Mouse (Mus musculus) large intestine, adult 2 months (tissue): Measurements from ENCODE around the gene Lrrc7. TPM values are rescaled to one million over a fixed set of nuclear protein-coding genes. Genes with fewer than 3 reads are reported as not detected.
"Not testable (repeated sequence)": the region's sequence is repeated elsewhere in the genome, so short reads cannot be mapped to it uniquely, and the experiment has no call there.

Experiments
- DNase-seq: peaks from one replicate; pipeline ENCODE4 v3.0.0-alpha.2; 2012; ENCODE audit warnings: low read depth, low spot score
- WGBS: fragments of 180-500 bp; shearing (Covaris S2); methylation state at CpG from one replicate; pipeline ENCODE4 v1.1.7; 2018; 5-methylcytosine and 5-hydroxymethylcytosine counted together
- polyA plus RNA-seq: library from polyadenylated mRNA; depleted of rRNA; stranded (reverse); fragments of >200 nt; gene quantifications from 2 replicates; pipeline ENCODE4 v1.2.3, GENCODE M21; 2012

Gene Lrrc7
- polyA plus RNA-seq, 1 experiment = not detected

DNA sequence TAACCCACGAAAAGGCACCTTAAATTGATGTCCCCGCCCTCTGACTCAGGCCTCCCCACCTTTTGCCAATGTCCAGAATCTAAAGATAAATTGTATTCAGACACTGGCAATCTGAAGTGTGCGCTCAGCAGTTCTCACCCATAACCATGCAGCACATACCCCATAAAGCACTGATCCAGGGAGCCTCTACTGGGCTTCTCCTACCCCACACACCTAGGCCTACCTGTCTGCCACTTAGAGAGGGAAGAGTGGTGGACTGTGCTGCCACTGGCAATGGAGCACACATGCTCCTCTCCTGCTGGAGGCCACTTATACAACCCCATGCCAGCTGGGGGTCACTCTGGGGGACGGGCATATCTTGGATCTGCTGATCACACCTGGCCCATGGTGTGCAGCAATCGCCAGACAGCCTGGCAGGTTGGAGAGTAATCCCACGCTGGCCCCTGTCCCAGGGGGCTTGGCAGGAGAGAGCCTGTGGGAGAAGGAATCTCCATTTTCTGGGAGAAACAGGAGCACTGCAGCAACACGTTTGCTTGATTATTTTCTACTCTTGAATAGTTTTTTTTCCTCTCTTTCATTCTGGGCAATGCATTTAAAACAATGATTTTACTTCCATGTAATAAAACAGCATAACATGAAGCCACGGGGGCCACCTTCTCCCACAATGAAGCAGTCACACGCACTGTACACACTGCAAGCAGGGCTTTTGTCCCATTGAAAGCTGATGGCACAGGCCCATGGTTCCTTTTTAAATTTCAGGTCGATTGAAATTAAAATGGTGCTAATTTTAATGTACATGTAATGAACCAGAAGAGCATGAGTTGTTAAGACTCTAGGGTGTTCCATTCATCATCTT is 386.9 kb downstream of the Lrrc7 start:
- no peak for DNase-seq
- 68% methylated on average over 10 of the region's 10 CpGs for WGBS

DNA sequence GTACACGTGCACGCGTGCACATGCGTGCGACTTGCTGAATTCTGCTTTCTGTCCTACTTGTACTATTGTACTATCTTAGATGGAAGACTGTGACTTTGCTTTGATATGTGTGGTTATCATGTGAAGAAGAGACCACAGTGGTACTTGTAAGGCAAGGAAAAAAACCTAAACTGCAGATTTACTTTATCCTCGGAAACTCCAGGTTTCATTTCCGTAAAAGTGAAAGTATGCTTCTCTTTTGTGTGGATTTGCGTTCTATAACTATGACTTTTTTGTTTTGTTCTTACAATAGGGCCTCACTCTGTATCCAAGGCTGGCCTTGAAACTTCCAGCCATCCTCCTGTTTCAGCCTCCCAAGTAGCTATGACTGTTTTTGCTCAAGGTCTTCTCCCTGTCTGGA is 392.8 kb downstream of the Lrrc7 start:
- 93% methylated on average over 8 of the region's 8 CpGs for WGBS
- no peak for DNase-seq

DNA sequence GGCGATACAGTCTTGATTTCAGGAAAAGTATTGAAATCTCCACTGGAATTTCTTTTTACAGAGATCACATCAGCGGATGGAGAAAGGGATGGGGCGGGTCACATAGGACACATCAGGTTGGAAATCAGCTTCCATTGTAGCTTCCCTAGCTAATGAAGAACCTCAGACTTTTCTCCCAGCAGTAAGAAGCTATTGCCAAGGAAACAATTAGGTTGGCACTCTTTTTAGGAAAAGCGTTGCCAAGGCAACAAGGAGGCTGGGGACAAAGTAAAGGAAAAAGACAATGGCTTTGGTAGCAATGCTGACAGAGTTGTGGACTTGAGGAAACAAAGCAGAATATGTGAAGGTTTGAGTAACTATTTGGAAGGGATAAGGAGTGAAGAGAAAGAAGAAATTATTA is 393.6 kb downstream of the Lrrc7 start:
- DNase-seq = no peak
- 93% methylated on average over 4 of the region's 4 CpGs for WGBS

DNA sequence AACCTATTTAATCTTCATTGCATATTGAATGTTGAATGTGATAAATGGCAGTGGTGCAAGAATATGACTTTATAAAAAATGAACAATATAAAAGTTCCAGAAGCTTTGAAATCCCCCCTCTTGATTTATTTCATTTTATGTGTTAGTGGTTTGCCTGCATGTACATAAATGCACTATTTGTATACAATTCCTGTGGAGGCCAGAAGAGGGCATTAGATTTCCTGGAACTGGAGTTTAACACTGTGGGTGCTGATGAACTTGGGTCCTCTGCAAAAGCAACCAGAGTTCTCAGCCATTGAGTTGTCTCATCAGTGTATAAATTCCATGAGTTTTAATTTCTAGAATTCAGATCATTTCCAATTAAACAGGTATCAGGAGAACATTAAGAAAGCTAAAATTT is 397.0 kb downstream of the Lrrc7 start:
- no peak for DNase-seq

DNA sequence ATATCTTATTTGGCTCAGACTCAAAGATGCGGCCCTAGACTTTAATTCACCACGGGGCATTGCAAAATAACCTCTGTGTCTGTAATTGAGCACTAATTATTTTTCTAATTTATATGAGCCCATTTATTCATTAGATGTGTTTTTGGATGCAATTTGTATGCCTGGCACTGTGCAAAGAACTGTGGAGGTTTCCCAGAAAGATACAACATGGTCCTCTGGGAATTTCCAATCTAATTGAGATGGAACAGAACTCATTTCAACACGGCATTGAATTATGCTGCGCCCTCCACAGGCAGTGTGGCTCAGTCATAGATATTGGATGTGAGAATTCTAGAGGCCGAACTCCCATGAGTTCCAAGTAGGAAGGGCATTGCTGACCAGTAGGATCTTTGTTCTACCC is 397.6 kb downstream of the Lrrc7 start:
- WGBS = 77% methylated on average over 5 of the region's 5 CpGs
- DNase-seq = no peak

DNA sequence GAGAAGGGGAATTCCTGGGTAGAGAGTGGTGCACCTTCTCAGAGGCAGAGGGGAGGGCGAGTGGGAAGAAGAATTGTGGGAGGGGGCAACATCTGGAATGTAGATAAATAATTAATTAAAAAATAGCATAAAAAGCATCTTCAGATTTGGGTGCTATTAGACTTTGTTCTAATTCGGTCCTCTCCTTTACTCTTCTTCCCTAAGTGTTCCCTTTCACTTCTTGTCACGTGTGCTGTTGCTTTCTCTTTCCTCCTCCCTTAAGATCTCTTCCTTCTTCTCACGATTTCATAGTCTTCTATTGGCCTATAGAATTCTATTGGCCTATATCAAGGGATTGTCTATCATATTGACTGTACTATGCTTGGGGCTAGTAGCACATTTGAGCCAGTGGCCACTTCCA is 398.9 kb downstream of the Lrrc7 start:
- DNase-seq = no peak
- WGBS = 71% methylated on average over 4 of the region's 4 CpGs

DNA sequence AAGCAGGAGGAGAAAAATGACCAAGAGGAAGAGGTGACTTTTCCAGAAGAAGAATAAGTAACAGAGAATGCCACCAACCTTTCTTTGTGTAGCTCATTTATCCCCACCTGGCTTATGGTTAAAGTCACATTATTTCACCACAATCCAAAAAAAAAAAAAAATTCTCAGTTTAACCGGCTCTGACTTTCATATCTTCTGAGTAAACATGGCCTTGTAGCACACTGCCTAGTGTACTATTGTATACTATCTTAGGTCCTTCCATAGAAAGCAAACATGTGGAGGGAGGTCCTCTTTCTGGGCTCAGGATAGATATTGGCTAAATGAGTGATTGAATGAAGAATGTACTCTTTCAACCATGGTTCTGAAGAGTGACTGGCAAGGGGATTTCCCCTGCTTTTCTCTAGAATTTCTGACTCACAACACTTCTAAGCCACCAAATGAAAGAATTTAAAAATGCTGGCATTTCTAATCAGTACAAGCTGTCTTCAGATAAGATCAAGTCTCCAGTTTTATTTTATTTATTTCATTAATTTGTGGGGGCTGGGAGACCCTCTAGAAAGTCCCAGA is 400.0 kb downstream of the Lrrc7 start:
- no peak for DNase-seq
- 62% methylated on average over 1 of the region's 1 CpGs for WGBS

DNA sequence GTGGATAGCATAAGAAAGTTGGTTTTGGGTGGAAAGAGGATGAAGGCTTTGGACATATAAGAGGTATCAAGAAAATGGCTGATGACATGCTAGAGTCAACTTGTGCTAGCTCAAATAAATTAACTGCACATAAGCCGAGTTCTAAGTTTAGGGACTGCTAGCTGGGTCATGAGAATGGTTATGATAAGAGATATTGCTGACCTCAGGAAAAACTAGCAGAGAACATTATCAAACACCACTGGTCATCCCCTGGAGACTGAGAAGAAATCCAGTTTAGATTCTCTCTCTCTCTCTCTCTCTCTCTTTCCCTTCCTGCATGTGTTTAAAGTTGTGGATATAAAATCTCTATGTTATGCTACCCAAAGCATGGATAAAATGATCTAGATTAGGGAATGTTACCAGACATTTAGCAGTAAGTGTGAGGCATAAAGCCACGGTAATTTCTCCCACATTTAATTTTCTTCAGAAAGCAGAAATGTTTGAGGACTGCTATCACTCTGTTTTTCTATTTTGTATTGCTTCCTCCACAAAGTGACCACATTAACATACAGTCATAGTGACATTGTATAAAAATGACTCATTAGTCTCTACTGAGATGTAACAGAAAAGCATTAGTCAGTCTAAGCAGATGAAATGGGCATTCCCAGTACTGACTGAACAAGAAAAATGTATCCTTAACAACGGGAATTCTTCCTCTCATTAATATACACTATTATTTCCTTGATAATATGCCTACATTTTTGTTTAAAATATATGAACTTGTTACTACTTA is 406.3 kb downstream of the Lrrc7 start:
- DNase-seq = no peak
- WGBS = 71% methylated on average over 3 of the region's 3 CpGs

DNA sequence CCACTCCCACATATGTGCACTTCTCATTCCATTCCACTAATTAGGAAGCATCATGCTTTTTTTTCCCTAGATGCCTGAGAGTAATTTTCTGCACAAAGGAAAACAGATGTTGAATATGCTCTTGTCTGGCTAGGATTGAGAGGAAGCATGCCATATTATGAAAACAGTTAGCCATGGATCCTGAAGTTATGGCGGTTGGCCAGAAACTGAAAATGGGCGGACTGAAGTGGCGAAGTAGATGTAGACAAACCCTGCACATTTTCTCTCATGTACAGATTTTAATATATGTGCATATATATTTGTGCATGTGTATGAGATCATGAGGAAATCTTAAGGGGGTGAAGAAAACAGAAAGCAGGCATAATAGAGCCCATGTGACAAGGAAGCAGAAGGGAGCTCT is 407.9 kb downstream of the Lrrc7 start:
- WGBS = 86% methylated on average over 3 of the region's 3 CpGs
- no peak for DNase-seq

DNA sequence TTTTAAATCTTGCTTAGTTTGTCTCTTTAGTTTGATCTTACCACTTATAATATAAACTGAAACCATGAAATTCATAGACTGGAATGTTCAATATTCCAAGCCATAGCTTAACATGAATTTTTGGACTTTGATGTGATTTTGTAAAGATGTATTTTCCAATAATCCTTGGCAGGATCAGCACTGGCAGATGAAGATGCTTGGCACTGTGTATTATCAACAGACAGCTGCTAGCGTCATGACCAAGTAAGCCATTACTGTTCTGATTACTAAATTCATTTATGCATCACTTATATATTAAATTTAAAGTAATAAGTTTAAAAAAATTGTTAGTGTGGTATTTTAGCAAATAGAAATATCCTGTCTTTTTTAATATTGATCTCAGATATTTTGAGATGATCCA is 413.0 kb downstream of the Lrrc7 start:
- 79% methylated on average over 1 of the region's 1 CpGs for WGBS
- DNase-seq = no peak

DNA sequence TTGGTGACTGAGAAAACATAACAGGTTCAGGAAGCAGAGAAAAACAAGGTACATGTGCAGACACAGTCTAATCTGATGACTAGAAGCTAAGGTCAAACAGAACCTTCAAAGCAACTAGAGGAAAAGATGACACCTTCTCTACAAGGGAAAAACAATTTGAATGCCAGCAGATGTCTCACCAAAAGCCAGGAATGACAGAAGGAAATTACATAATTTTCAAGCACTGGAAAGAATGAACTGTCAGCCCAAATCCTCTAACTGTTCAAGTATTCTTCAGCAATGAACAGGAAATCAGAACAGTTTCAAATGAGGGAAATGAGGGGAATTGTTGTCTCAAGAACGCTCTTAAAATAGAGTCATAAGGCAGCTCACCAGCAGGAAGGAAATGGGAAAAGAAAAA is 421.4 kb downstream of the Lrrc7 start:
- DNase-seq = no peak
- WGBS = 64% methylated on average over 1 of the region's 1 CpGs

DNA sequence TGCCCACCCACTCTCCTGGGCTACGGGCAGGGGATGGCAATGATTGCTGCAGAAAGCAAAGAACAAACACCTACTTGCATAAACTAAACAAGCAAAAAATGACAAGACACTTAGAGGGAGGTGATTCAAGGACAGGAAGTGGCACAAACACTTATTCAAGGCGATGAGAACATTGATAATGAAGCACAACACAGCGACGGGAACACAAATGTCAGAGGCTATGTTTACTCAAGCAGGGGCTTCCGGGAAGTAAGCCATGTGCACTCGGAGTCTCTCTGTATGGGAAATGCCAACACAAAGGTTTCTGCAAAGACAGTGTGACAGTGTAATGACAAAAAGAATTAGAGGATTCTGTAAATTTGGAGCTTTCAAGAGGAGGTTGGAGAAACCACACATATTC is 424.2 kb downstream of the Lrrc7 start:
- no peak for DNase-seq
- 29% methylated on average over 6 of the region's 6 CpGs for WGBS

DNA sequence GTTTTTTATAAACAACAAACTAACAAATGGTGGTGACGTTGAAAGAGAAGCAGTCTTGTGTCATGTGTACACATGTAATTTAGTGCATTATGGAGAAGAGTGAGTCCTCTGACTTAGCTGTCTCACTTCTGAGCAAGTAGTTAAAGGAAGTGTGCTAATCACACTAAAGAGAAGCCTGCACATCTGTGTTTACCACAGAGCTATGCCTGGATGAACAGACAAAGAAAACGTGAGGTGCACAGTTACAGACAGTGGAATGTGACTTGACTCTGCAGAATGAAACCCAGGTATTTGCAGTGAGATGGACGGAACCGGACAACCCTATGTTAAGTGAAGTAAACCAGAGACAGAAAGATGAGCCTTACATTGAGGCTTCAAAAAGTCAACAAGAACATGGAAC is 430.3 kb downstream of the Lrrc7 start:
- no peak for DNase-seq
- WGBS = 59% methylated on average over 4 of the region's 4 CpGs

DNA sequence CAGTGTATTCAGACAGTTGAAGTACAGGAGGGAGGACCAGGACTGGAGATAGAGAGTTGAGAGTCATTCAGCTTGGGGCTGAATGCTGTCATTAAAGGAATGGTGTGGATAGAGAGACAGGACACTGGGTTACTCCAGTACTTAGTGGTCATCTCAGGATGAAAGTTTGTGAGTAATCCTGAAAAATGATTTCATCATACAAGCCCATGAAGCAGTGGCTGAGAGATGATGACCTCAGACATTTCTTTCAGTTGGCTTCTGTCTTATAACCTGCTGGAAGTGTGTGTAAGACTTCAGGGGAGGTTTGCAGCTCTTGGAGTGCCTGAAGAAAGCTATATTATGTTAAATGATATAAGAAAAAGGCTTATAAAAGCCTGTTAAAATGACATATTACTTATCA is 430.8 kb downstream of the Lrrc7 start:
- DNase-seq = no peak

DNA sequence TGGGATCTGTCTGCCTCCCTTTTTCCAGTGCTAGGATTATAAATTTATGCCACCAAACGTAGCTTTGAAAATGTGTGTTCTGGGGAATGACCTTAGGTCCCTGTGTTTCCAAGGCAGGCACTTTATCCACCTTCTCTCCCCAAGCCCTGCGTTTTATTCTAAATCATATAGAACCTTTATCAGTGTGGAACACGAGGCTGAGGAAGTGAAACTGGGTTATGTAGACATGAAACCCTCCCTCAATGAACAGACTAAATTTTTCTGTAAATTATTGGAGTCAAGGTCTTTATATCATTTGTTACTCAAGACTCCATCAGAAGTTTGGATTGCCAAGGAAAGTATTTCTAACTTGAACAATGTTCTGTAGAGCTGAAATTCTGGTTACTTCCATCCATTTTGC is 439.1 kb downstream of the Lrrc7 start:
- DNase-seq = no peak
- WGBS = 45% methylated on average over 3 of the region's 3 CpGs

DNA sequence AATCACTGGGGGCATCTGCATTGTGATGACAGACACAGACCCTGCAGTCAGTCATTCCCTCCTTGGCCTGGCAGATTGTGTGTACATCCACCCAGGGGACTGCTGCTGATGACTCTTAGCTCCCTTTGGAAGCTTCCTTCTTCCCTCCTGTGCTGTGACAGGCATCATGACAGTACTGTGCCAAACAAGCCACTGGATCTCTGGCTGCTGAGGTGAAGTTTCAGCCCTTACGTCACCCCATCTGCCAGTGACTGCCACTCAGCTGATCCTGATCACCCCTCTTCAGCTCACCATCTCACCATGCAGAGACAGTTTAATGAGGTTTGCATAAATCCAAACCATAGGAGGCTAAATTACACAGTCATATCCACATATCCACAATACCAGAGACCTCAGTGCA is 456.8 kb downstream of the Lrrc7 start:
- DNase-seq = no peak
- 77% methylated on average over 1 of the region's 1 CpGs for WGBS

DNA sequence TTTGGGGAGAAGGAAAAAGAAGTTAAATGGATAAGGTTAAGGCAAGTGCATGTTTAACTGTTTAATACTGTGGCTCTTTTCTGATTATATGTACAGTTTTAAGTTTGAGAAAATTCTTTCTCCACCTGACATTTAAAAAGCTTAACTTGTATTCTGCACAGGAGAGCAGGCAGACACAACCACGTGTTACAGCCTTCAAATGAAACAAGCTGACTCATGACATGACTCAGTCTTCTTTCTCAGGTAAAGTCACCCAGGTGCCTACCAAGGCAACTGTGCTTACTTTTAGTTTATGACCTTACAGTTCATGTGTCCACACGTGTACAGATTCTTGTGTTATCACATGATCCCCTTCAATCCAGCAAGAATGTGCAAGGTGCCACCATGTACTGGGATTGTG is 458.6 kb downstream of the Lrrc7 start:
- WGBS = 30% methylated on average over 2 of the region's 2 CpGs
- DNase-seq = no peak

DNA sequence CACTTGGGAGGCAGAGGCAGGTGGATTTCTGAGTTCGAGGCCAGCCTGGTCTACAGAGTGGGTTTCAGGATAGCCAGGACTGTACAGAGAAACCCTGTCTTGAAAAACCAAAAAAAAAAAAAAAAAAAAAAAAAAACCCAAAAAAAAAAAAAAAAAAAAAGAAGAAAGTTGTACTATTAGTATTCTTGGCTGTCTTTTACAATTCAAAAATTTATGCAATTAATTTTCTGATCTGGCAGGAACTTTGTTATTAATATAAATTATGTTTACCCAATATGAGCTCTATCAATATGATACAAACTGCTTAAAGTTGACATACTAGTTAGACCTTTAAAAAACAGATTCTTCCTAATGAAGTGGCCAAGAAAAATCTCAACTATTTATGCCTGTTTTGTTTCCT is 459.5 kb downstream of the Lrrc7 start:
- 64% methylated on average over 1 of the region's 1 CpGs for WGBS
- not testable (repeated sequence) for DNase-seq

DNA sequence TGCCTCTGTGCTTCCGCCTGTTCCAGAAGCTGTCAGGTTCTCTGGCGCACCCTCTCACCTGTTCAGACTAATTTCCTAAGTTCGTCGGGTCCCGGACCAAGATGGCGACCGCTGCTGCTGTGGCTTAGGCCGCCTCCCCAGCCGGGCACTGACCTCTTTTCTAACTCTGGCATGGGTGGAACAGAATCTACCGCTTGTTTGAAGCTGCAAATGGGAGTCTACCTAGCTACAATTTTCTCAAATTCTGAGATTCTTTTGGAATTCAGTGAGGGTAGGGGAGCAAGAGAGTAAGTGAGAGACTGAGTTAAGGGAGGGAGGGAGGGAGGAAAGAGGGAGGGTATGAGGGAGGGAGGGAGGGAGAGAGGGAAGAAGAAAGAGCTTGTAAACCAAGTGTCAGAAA is 460.0 kb downstream of the Lrrc7 start:
- WGBS = 89% methylated on average over 10 of the region's 10 CpGs
- DNase-seq = not testable (repeated sequence)

DNA sequence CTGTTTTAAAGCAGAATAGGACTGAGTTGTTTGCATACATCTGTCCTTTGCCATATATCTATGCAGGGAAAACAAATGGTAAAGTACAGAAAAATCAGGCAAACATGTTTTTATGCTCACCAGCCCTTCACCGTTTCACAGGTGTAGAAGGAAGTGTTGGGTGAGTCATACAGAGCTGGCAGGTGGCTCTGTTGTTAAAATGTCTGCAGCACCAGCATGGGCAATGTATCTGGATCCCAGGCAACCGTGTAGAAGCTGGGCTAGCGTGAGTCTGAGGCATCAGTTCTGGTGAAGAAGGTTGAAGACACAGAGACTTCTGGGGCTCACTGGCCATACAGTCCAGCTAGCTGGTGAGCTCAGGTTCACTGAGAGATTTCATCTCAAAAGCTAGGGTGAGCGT is 468.1 kb downstream of the Lrrc7 start:
- 41% methylated on average over 4 of the region's 4 CpGs for WGBS
- no peak for DNase-seq

DNA sequence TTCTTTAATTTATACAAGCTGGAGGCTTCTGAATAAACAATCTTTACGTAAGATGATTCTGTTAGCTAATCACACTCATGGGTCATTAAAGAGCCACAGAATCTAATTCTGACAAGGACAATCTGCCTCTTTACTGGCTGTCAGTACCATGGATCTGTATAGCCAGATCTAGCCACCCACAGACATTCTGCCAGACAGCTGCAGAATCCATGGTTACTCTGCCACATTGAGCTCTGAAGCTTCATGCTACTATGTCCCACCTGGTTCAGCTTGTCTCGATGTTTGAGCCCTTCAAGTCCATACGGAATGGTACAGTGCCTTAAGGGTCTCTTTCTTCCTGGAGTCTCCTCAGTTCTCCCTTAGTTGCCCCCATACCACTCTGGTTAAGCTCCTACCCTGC is 470.4 kb downstream of the Lrrc7 start:
- no peak for DNase-seq
- 75% methylated on average over 3 of the region's 3 CpGs for WGBS
